Mouse (Mus musculus) cerebellum, adult 8-10 months (tissue): ENCODE measurements around the gene Hydin.
"Not testable (repeated sequence)": the region's sequence is repeated elsewhere in the genome, so short reads cannot be mapped to it uniquely, and the experiment has no call there.

ENCODE experiments used
- DNase-seq: peaks from one replicate; pipeline ENCODE4 v3.0.0; 2022

Hydin gene

GRCm38 (mm10) chr8:110339447-110339846 lies 72.7 kb downstream of the Hydin start:
- no peak for DNase-seq

DNA sequence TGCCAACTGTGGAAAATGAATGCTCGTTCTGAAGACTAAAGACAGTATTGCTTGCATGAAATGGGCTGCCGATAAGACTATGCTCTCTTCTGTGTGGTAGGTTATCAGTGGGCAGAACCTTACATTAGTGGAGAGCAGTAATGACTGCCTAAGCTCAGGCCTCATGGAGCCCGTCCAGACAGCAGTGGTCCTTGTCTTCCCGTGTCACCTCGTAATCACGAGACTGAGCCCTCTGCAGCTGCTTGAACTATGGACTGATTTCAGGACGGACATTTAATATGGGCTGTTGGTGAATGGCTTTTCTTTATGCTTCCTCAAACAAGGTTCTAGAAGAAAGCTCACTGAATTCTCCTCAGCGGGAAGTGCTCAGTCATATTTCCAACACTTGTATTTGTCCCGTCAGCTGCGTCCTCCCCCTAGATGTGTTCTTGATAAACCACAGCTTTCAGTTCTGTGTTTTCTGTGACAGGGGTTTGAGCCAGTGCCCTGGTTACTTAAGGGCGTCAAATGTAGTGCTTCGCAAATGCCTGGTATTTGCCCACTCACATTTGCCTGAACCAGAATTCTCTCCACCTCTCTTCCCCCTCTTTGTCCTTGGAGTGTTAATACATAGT lies 73.4 kb downstream of the Hydin start:
- no peak for DNase-seq

DNA sequence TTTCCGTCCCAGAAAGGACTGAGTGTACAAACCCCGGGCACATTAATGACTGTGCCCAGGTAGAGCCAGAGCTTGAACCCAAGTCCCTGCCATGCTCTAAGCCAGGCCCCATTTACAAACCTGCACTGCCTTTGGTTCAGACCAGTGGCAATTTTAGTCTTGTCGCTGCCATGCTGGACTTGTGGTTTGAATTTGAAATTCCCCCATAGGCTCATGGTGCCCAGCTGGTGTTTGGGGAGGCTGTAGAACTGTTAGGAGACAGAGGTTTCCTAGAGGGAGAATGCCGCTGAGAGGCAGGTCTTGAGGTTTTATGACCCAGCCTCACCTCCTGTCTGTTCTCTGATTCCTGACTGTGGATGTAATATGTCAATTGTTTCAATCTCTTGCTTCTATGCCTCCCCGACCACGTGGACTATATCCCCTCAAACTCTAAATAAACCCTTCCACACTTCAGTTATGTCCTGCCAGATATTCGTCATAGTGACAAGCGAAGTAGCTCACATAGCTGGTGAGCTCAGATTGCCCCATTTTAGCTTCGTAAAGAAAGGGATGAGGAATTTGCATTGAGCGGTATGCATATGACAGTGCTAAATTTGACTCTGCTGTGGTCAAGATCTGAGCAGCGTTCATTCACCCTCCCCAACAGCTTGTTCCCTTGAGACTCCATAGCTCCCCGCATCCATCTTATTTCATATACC lies 79.1 kb downstream of the Hydin start:
- DNase-seq, result no peak

- DNase-seq, result no peak
Measured at GRCm38 (mm10) chr8:110346915-110347314, 80.1 kb downstream of the Hydin start.

DNA sequence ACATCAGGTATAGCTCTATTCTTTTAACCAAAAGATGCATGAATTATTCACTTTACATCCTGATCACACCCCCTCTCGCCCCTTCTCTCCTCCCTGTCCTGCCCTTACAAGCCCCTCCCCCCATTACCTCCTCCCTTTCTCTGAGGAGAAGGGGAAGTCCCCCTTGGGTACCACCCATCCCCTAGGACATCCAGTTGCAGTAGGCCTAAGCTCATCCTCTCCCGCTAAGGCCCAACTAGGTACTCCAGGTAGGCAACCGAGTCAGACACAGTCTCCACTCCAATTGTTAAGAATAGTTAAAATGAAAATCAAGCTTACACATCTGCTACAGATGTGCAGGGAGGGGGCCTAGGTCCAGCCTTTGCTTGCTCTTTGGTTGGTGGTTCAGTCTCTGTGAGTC lies 83.9 kb downstream of the Hydin start:
- no peak for DNase-seq

GRCm38 (mm10) chr8:110351909-110352308 lies 85.1 kb downstream of the Hydin start:
- no peak for DNase-seq

- no peak for DNase-seq
Measured at GRCm38 (mm10) chr8:110362975-110363374, 96.2 kb downstream of the Hydin start.

DNA sequence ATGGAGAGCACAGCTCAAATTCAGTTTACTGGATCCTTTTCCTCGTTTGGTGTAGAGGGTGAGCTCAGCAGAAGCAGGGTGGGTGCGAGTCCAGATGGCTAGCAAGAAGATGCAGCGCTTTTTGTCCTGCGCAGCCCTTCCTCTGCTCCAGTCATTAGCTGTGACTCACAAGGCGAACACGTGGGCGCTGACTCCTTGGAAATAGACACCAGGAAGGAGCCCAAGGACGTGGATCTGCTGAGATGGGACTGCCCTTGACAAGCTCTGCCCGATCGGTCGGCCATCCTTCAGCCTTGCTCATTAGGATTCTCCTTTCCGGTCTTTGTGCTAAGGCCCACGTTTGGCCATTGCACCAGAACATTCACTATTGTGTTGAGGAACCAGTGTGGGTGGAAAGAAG lies 106.1 kb downstream of the Hydin start:
- DNase-seq, result no peak

- no peak for DNase-seq
Measured at GRCm38 (mm10) chr8:110373695-110374094, 106.9 kb downstream of the Hydin start.

DNA sequence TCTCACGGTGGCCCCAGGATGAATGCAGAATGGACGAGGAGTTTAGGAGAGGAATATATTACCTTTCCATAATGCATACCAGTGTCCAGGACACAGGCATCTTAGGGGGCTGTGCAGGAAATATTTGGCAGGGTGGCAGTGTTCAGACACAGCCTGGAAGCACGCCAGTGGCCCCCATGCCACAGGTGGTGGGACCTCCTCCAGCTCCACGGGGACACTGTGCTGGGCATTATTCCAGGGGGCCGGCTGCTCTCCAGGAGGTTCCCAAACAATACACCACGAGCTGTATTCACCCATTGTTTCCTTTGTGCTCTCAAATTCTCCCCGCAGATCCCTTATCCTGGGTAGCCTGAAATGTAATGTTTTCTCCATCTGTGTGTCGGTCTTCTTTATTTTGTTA lies 116.0 kb downstream of the Hydin start:
- DNase-seq, result no peak

DNA sequence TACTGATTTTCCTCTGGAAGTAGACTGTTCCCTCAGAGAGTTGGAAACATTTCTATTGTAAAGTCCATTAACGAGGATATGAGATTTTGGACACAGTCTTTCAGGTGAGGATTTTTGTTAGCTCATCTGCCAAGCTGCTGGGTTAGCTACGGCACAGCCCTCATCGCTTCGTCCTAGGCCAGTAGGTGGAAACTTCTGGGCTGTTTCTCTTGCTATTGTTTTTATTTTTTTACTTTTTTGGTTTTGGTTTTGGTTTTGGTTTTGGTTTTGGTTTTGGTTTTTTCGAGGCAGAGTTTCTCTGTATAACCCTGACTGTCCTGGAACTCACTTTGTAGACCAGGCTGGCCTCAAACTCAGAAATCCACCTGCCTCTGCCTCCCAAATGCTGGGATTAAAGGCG lies 117.9 kb downstream of the Hydin start:
- not testable (repeated sequence) for DNase-seq

DNA sequence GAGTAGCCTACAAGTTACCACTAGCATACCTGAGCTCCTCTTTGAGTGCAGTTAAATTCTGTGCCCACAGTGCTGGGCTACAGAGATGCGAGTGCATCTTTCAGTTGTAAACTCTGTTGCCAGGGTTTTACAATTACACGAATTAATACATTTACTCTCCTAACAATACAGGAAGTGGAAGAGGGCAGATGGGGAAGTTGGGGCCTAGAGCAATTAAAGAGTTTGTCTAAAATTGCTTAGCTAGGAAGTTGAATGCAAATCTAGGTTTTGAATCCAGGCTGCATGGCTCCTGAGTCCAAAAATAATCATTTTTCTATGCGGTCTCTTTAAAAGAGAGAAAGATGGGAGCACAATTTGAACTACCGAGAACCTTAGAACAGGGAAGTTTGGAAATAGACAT lies 128.9 kb downstream of the Hydin start:
- DNase-seq, result no peak

- DNase-seq, result no peak
Measured at GRCm38 (mm10) chr8:110400536-110400935, 133.8 kb downstream of the Hydin start.

GRCm38 (mm10) chr8:110402311-110402710 lies 135.5 kb downstream of the Hydin start:
- DNase-seq, result no peak

- no peak for DNase-seq
Measured at GRCm38 (mm10) chr8:110404516-110404915, 137.7 kb downstream of the Hydin start.

- DNase-seq, result no peak
Measured at GRCm38 (mm10) chr8:110415121-110415520, 148.3 kb downstream of the Hydin start.

DNA sequence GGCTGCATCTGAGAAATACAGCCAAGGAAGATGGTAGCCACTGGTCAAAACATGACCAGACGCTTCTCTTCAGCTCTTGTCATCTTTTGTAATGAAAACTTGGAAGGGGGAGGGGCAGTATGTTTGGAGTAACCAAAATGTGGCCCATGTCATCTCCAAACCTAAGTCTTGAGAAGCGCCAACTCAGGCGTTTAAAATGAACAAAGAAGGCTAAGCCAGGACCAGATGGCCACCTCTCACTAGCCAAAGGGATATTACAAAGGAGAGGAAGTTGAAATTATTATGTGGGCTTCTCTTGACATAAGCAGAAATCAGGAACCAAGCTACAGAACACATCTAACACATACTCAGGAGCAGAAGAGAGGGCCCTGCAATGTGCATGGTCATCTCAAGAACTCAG lies 150.2 kb downstream of the Hydin start:
- peak; percentile 6 for DNase-seq

DNA sequence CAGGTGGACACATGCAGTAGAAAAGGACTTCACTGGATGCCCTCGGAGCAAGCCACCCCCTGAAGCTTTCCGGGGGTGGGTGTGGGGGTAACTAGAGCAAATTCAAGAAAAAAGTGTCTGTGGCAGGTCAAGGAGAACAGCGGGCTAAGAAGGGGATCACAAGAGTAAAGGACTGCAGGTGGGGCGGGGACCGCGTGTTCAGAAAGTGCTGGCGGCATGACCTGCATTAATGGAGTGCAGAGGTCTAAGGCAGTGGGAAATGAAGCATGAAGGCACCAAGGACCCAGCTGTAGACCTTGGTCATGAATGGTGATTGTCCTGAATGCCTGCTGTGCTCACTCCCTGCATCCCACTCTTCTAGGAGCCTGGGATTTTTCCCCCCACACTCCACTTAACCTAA lies 151.0 kb downstream of the Hydin start:
- DNase-seq, result no peak

DNA sequence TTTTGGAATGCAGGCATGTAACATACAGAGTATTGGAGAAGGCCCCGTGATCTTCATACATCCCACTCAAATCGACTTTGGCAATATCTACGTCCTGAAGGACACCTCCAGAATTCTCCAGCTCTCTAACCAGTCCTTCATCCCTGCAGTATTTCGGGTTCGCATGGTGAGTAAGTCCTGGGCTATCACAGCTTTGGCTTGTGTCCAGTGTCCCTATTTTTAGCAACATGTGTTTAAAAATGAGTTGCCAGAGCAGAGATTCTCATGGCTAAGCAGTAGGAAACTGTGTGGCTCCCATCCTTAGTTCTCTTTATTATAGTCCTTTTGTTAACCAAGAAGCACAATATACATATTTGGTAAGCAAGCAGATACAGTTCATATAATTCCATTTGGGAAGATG lies 152.9 kb downstream of the Hydin start:
- DNase-seq, result no peak

DNA sequence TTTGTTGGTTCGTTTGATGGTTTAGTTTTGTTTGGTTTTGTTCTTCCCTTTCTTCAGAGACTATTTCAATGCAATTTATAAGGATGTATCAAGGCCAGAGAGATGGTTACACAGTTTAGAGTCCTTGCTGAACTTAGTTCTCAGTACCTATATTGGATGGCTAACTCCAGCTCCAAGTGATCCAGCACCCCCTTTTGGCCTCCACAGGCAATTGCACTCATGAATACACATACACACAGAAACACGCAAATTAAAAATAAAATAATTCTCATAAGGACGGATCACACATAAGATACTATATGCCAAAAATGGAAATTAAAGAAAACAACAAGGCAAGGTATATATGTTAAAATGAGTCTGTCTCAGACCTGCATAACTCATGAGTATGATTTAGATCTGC lies 153.4 kb downstream of the Hydin start:
- no peak for DNase-seq

DNA sequence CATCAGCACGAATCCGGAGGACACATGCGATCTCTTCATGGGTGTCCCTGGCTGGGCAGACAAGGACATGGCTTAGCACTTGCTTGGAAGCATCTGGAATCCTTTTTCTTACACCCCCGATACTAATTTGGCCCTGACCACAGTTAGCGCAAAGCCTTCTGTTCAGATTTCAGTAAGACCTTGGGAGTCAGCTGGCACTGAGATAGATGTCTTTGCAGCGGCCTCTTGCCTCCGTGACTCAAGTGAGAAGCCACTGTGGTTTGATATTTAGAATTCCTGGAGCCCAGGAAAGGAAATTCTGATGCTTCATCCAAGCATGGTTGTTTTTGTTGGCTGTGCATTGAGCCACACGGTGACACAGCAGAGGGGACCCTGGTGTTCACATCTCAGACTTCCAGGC lies 157.4 kb downstream of the Hydin start:
- no peak for DNase-seq

DNA sequence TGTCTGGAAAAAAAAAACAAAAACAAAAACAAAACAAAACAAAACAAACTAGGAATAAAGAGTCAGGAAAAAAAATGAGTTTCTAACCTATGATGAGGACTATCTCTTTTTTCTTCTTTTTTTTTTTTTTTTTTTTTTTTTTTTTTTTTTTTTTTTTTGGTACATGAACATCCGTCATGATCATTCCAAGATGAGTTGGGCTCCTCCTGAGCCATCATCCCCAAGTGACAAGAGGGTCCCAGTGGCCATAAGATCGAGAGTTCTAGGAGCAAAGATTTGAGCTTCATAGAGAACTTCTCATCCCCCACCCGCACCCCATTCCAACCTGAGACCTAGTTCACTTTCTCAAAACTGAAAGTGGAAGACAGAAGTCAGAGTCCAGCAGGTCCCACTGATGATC lies 164.6 kb downstream of the Hydin start:
- DNase-seq, result no peak

DNA sequence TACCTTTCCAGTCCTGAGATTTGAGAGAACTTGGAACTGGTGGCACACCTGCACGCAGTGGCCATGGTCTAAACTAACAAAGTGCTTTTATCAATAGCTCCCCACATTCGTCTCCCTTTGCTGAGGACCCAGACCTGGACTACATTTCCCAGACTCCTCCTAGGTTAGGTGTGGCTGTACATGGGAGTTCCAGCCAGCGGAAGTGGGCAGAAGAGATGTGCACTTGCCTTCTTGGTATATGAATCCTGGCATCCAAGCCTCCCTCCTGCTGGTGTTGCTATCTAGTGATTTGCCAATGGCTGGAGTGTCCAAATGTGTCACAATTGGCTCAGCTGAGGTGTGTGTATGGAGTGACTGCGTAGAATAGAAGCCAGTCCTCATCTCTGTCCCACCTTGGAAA lies 173.8 kb downstream of the Hydin start:
- peak; percentile 14 for DNase-seq

- no peak for DNase-seq
Measured at GRCm38 (mm10) chr8:110444276-110444675, 177.5 kb downstream of the Hydin start.

DNA sequence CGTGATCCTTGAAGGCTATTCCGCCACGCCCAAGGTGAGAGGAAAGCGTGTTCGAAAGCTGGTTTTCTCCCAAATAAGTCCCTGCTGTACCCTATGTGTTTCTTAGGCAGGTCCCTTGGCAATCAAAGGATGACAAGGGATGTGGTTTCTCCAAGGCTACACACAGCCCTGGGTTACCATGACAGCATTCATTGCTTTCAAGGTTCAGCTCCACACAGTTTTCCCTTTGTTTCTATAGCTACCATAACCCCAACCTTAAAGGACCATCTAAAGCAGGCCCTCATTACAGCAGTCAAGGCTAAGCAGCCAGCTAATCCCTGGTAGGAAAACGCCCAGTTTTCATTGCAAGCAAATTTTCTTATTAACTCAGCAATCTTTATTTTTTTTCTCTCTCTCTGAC lies 183.7 kb downstream of the Hydin start:
- no peak for DNase-seq
